Mouse (Mus musculus): Measurements from ENCODE around the gene Stk10. TPM values are rescaled to one million over a fixed set of nuclear protein-coding genes. Genes with fewer than 3 reads are reported as not detected.

Gene Stk10
- polyA plus RNA-seq, 2 experiments = 1.9 to 4.9 TPM

DNA sequence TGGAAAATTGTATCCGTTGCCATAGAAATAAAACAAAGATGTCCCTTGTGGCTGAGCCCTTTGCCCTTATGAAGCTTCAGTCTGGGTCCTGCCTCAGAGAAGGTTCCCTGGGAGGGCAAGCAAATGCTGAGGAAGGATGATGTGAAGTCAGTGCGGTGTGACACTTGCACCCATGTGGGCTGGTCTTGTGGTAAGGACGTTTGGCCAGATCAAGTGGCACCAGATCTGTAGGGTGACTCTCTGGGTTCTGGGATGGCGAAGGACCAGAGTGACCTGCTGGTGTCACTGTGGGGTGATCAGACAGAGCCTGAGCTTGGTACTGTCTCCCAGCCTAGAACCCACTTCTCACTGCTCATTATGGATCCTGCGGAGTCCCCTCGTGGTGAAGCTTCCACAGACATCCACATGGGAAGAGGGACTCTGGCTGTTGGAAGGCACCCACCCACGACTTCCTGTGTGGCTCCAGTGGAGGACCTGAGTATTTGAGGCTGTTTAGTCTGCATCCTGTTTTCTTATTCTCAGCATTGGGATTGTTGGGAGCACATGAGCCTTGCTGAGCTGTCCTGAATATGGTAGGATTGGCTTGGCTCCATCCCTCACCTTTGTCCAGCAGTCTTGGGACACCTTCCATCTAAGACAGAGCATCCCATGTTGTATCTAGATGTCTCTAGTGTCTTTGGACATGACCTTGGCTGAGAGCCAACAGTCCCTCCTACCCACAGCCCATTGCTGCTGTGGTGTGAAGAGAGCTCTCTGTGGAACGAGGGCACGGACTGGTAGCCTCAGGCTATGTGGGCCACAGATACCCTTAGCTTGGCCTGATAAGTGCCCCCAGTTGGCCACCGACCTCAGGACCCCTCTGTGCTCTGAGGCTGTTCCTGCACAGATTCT is 28.6 kb downstream of the Stk10 start:
- no peaks in the 10 kb centered on the region for H3K27me3 ChIP-seq (ENCODE audit: control insufficient read depth, insufficient read depth, low read length)
- H3K4me2 ChIP-seq (ENCODE audit: low read depth) = no peak overlapping the region
- no peak overlapping the region for H3K4me3 ChIP-seq (ENCODE audit: insufficient read depth in 1 of 2, low read depth in 2 of 2, low read length in 2 of 2)
- WGBS (ENCODE audit: insufficient replicate concordance) = 56% methylated on average over 10 of the region's 10 CpGs
- ATAC-seq (ENCODE audit: insufficient read depth) (no peak), DNase-seq (ENCODE audit: low read depth in 3 of 3, low spot score in 3 of 3) (no peak)
- H3K9me3 ChIP-seq (ENCODE audit: control insufficient read depth, low read length) = no peaks in the 10 kb centered on the region
- no peak overlapping the region for H3K9ac ChIP-seq (replicated peaks)
- no peaks in the 10 kb centered on the region for H3K36me3 ChIP-seq (replicated peaks; ENCODE audit: control insufficient read depth, insufficient read depth, low read depth)
- TF ChIP-seq CTCF (IDR thresholded peaks at IDR 0.05; ENCODE audit: low read depth) = 0 out of 2 replicates have a peak, but pooled peaks have one; percentile 0
- no peak for TF ChIP-seq EP300 (IDR thresholded peaks at IDR 0.05; ENCODE audit: low read depth)
- H3K4me1 ChIP-seq (replicated peaks; ENCODE audit: control insufficient read depth in 2 of 2, insufficient read depth in 2 of 2, low read length in 1 of 2) = peaks cover 9 to 32% of the 10 kb centered on the region in 2 experiments
- no peak overlapping the region for H3K27ac ChIP-seq

- H3K36me3 ChIP-seq (replicated peaks; ENCODE audit: control insufficient read depth, insufficient read depth, low read depth) = no peaks in the 10 kb centered on the region
- DNase-seq (ENCODE audit: low read depth in 3 of 3, low spot score in 3 of 3) (no peak), ATAC-seq (ENCODE audit: insufficient read depth) (no peak)
- H3K4me2 ChIP-seq (ENCODE audit: low read depth) = no peak overlapping the region
- no peak overlapping the region for H3K4me3 ChIP-seq (ENCODE audit: insufficient read depth in 1 of 2, low read depth in 2 of 2, low read length in 2 of 2)
- H3K4me1 ChIP-seq (replicated peaks; ENCODE audit: control insufficient read depth in 2 of 2, insufficient read depth in 2 of 2, low read length in 1 of 2) = peaks cover 9 to 33% of the 10 kb centered on the region in 2 experiments
- H3K27ac ChIP-seq = no peak overlapping the region
- WGBS (ENCODE audit: insufficient replicate concordance) = 46% methylated on average over 5 of the region's 5 CpGs
- no peaks in the 10 kb centered on the region for H3K9me3 ChIP-seq (ENCODE audit: control insufficient read depth, low read length)
- no peaks in the 10 kb centered on the region for H3K27me3 ChIP-seq (ENCODE audit: control insufficient read depth, insufficient read depth, low read length)
- no peak for TF ChIP-seq CTCF (IDR thresholded peaks at IDR 0.05; ENCODE audit: low read depth)
- no peak for TF ChIP-seq EP300 (IDR thresholded peaks at IDR 0.05; ENCODE audit: low read depth)
- no peak overlapping the region for H3K9ac ChIP-seq (replicated peaks)
Measured at GRCm38 (mm10) chr11:32562706-32563105, 29.6 kb downstream of the Stk10 start.

- H3K9ac ChIP-seq (replicated peaks) = no peak overlapping the region
- no peak overlapping the region for H3K27ac ChIP-seq
- ATAC-seq (ENCODE audit: insufficient read depth) = no peak
- no peaks in the 10 kb centered on the region for H3K9me3 ChIP-seq (ENCODE audit: control insufficient read depth, low read length)
- H3K4me1 ChIP-seq (replicated peaks; ENCODE audit: control insufficient read depth in 2 of 2, insufficient read depth in 2 of 2, low read length in 1 of 2) = peaks cover 9 to 33% of the 10 kb centered on the region in 2 experiments
- H3K4me3 ChIP-seq (ENCODE audit: insufficient read depth in 1 of 2, low read depth in 2 of 2, low read length in 2 of 2) = no peak overlapping the region
- TF ChIP-seq EP300 (IDR thresholded peaks at IDR 0.05; ENCODE audit: low read depth) (no peak), CTCF (IDR thresholded peaks at IDR 0.05; ENCODE audit: low read depth) (no peak)
- H3K36me3 ChIP-seq (replicated peaks; ENCODE audit: control insufficient read depth, insufficient read depth, low read depth) = no peaks in the 10 kb centered on the region
- no peaks in the 10 kb centered on the region for H3K27me3 ChIP-seq (ENCODE audit: control insufficient read depth, insufficient read depth, low read length)
- DNase-seq (ENCODE audit: low read depth in 3 of 3, low spot score in 3 of 3) = no peak
- WGBS (ENCODE audit: insufficient replicate concordance) = 33% methylated on average over 3 of the region's 3 CpGs
- H3K4me2 ChIP-seq (ENCODE audit: low read depth) = no peak overlapping the region
Measured at GRCm38 (mm10) chr11:32563660-32564059, 30.6 kb downstream of the Stk10 start.

DNA sequence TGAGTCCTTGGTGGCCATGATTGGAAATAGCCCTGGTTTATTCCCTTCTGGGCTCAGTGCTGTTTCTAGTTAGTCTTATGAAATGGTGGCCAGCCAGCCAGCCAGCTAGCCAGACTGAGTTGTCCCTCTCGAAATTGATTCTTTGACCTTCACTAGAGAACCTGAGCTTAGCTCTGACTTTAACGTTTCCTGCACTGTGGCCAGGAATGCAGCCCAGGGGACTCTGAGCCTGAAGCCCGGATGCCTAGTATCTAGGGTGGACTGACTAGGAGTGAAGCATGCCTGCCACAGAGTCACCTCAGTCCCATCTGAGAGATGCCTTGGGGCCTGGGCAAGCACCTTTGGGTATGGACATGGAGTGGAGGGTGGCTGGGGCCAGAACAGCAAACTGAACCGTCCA is 31.5 kb downstream of the Stk10 start:
- DNase-seq (ENCODE audit: low read depth in 3 of 3, low spot score in 3 of 3) (no peak), ATAC-seq (ENCODE audit: insufficient read depth) (no peak)
- H3K4me3 ChIP-seq (ENCODE audit: insufficient read depth in 1 of 2, low read depth in 2 of 2, low read length in 2 of 2) = no peak overlapping the region
- H3K27ac ChIP-seq = no peak overlapping the region
- 36% methylated on average over 4 of the region's 4 CpGs for WGBS (ENCODE audit: insufficient replicate concordance)
- no peak overlapping the region; the same call in 1 of the 2 replicates for H3K4me2 ChIP-seq (ENCODE audit: low read depth)
- no peaks in the 10 kb centered on the region for H3K27me3 ChIP-seq (ENCODE audit: control insufficient read depth, insufficient read depth, low read length)
- H3K36me3 ChIP-seq (replicated peaks; ENCODE audit: control insufficient read depth, insufficient read depth, low read depth) = no peaks in the 10 kb centered on the region
- no peaks in the 10 kb centered on the region for H3K9me3 ChIP-seq (ENCODE audit: control insufficient read depth, low read length)
- TF ChIP-seq CTCF (IDR thresholded peaks at IDR 0.05; ENCODE audit: low read depth) = no peak
- TF ChIP-seq EP300 (IDR thresholded peaks at IDR 0.05; ENCODE audit: low read depth) = no peak
- H3K4me1 ChIP-seq (replicated peaks; ENCODE audit: control insufficient read depth in 2 of 2, insufficient read depth in 2 of 2, low read length in 1 of 2) = peaks cover 9 to 33% of the 10 kb centered on the region in 2 experiments
- H3K9ac ChIP-seq (replicated peaks) = no peak overlapping the region

DNA sequence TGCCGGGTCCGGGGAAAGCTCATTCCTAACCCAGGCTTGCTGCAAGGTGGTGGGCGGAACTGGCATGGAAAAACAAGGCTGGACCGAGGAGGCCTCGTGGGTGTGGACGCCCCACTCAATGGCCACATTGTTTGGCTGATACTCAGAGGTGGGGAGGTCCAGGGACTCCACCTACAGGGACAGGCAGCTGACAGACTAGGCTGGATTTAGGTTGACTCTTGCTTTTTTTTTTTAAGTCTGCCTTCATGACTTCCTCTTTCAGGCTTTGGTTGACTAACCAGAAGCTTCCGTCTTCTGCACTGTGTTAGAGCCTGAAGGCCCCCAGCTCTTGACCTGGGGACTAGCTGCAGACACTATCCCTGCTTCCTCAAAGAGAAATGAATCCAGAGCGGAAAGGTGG is 32.0 kb downstream of the Stk10 start:
- Histone ChIP-seq H3K9me3 (ENCODE audit: control insufficient read depth, low read length) (no peaks in the 10 kb centered on the region), H3K27me3 (ENCODE audit: control insufficient read depth, insufficient read depth, low read length) (no peaks in the 10 kb centered on the region), H3K4me2 (ENCODE audit: low read depth) (no peak overlapping the region; the same call in 1 of the 2 replicates), H3K4me1 (replicated peaks; ENCODE audit: control insufficient read depth in 2 of 2, insufficient read depth in 2 of 2, low read length in 1 of 2) (peaks cover 9 to 33% of the 10 kb centered on the region in 2 experiments), H3K9ac (replicated peaks) (no peak overlapping the region), H3K4me3 (ENCODE audit: insufficient read depth in 1 of 2, low read depth in 2 of 2, low read length in 2 of 2) (no peak overlapping the region), H3K36me3 (replicated peaks; ENCODE audit: control insufficient read depth, insufficient read depth, low read depth) (no peaks in the 10 kb centered on the region), H3K27ac (no peak overlapping the region)
- DNase-seq (ENCODE audit: low read depth in 3 of 3, low spot score in 3 of 3) (no peak), ATAC-seq (ENCODE audit: insufficient read depth) (no peak)
- no peak for TF ChIP-seq EP300 (IDR thresholded peaks at IDR 0.05; ENCODE audit: low read depth)
- no peak for TF ChIP-seq CTCF (IDR thresholded peaks at IDR 0.05; ENCODE audit: low read depth)
- WGBS (ENCODE audit: insufficient replicate concordance) = 23% methylated on average over 8 of the region's 8 CpGs

Data from liver, embryonic 14.5 days (tissue).